Mouse (Mus musculus) limb, embryonic 12.5 days (tissue): ENCODE results near the gene Oprd1. TPM values are rescaled to one million over a fixed set of nuclear protein-coding genes. Genes with fewer than 3 reads are reported as not detected.

ENCODE experiments used
- ATAC-seq: fragments of 200-750 bp; cut with Nextera tagmentation; 2 replicates; pipeline ENCODE4 v1.8.0; 2017; ENCODE audit warnings: low read depth, moderate TSS enrichment; ENCODE audit not compliant: insufficient number of reproducible peaks, insufficient read depth, low FRiP score, low TSS enrichment
- H3K27ac ChIP-seq: fragments of 300-500 bp; sonication (generic); 2 replicates; pipeline ENCODE4 v1.5.1; 2016; ENCODE audit warnings: mild to moderate bottlenecking, moderate library complexity
- H3K27me3 ChIP-seq: fragments of 300-500 bp; sonication (generic); 2 replicates; pipeline ENCODE4 v1.6.1; 2016; ENCODE audit warnings: mild to moderate bottlenecking, moderate library complexity
- H3K36me3 ChIP-seq: fragments of 300-500 bp; sonication (generic); 2 replicates; pipeline ENCODE4 v1.6.1; 2016; ENCODE audit warnings: mild to moderate bottlenecking, moderate library complexity
- H3K4me1 ChIP-seq: fragments of 300-500 bp; sonication (generic); replicated peaks from 2 replicates; pipeline ENCODE4 v1.6.1; 2016
- H3K4me2 ChIP-seq: fragments of 300-500 bp; sonication (generic); 2 replicates; pipeline ENCODE4 v1.6.1; 2016; ENCODE audit warnings: mild to moderate bottlenecking, moderate library complexity
- H3K4me3 ChIP-seq: fragments of 300-500 bp; sonication (generic); replicated peaks from 2 replicates; pipeline ENCODE4 v1.5.1; 2016; ENCODE audit warnings: mild to moderate bottlenecking
- H3K9ac ChIP-seq: fragments of 300-500 bp; sonication (generic); replicated peaks from 2 replicates; pipeline ENCODE4 v1.6.1; 2016; ENCODE audit warnings: mild to moderate bottlenecking, moderate library complexity
- H3K9me3 ChIP-seq: fragments of 300-500 bp; sonication (generic); 2 replicates; pipeline ENCODE4 v1.6.1; 2016; ENCODE audit warnings: mild to moderate bottlenecking, moderate library complexity
- WGBS: fragments of 180-500 bp; shearing (Covaris S2); methylation state at CpG from one replicate; pipeline ENCODE4 v1.1.7; 2016; 5-methylcytosine and 5-hydroxymethylcytosine counted together
- polyA plus RNA-seq: library from polyadenylated mRNA; unstranded; fragments of >200 nt; fragmentation: Nextera tagmentation; extraction: Ambion mirVana; gene quantifications from 2 replicates; pipeline ENCODE4 v1.2.1, GENCODE M21; 2016

Oprd1 gene
- polyA plus RNA-seq, 1 experiment from 2014 or later, result 0.51 TPM

- no peak overlapping the region for H3K4me2 ChIP-seq
- no peaks in the 10 kb centered on the region for H3K36me3 ChIP-seq
- H3K9me3 ChIP-seq, result no peaks in the 10 kb centered on the region
- peaks cover 3% of the 10 kb centered on the region for H3K27me3 ChIP-seq
- ATAC-seq, result no peak
- H3K27ac ChIP-seq, result no peak overlapping the region
- no peak overlapping the region for H3K4me3 ChIP-seq
- no peak overlapping the region for H3K9ac ChIP-seq
- 76% methylated on average over 2 of the region's 2 CpGs for WGBS
- peaks cover 9% of the 10 kb centered on the region; the same call in 1 of the 2 replicates for H3K4me1 ChIP-seq
Measured at GRCm38 (mm10) chr4:132067938-132068235, 76.4 kb downstream of the Oprd1 start.

- H3K27me3 ChIP-seq, result no peaks in the 10 kb centered on the region
- no peak for ATAC-seq
Measured at GRCm38 (mm10) chr4:132067112-132067937, 77.0 kb downstream of the Oprd1 start.

DNA sequence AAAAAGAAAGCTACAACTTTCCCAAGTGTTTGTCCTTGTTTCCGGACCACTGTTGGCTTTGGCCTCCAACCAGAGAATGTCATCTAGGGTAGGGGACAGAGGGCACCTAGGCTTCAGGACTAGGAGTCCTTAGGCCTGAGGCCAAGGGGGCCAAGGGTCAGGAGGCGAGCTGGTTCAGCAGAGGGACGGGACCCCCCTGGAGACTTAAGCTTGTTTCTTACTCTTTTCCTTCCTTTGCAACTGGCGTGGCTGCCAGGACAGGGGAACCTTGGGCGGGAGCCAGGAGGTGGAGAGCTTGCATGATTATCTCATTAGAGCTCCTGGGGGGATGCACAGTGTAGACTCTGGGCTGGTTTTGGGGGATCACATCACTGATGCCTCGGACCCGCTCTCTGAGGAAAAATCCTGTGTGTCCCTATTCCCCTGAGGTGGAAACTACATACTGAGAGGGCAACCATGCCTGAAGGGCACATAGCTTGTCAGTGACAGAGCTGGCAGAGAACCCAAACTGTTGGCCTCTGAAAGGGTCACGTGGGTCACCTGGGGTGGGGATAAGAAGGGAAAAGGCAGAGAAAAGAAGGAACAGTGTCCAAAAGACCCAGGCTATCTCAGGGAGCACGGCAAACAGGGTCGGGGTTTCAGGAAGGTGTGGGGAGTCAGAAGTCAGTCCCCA, 78.0 kb downstream of the Oprd1 start:
- Histone ChIP-seq H3K9ac (no peak overlapping the region), H3K36me3 (no peaks in the 10 kb centered on the region), H3K27me3 (no peaks in the 10 kb centered on the region), H3K4me1 (0 out of 2 replicates have a peak, but pooled peaks cover 7% of the 10 kb centered on the region), H3K4me2 (no peak overlapping the region), H3K9me3 (no peaks in the 10 kb centered on the region), H3K4me3 (no peak overlapping the region), H3K27ac (no peak overlapping the region)
- WGBS, result 72% methylated on average over 10 of the region's 10 CpGs
- ATAC-seq, result no peak

More at GRCm38 (mm10) chr4:132067112-132067937, 77.0 kb downstream of the Oprd1 start:
- WGBS, result 79% methylated on average over 14 of the region's 14 CpGs
- Histone ChIP-seq H3K4me3 (no peak overlapping the region), H3K9ac (no peak overlapping the region), H3K4me2 (no peak overlapping the region), H3K36me3 (no peaks in the 10 kb centered on the region), H3K9me3 (no peaks in the 10 kb centered on the region), H3K27ac (no peak overlapping the region), H3K4me1 (0 out of 2 replicates have a peak, but pooled peaks cover 7% of the 10 kb centered on the region)

DNA sequence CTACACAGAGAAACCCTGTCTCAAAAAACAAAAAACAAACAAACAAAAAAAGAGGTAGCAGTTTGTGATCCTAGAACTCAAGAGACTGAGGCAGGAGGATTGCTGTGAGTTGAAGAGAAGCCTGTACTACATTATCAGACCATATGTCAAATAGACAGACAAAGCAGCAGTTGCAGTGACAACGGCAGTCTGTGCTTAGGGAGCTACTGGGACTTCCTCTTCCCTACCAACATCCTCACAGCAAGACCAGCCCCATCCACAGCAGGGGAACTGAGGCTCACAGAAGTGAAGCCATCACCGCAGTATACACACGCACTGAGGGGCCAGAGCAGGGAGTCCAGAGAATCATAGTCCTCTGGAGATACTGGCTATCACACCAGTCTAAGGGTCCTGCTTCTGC, 78.7 kb downstream of the Oprd1 start:
- no peak overlapping the region for H3K4me2 ChIP-seq
- H3K36me3 ChIP-seq, result no peaks in the 10 kb centered on the region
- 68% methylated on average over 3 of the region's 3 CpGs for WGBS
- no peak overlapping the region for H3K9ac ChIP-seq
- H3K4me3 ChIP-seq, result no peak overlapping the region
- H3K4me1 ChIP-seq, result 0 out of 2 replicates have a peak, but pooled peaks cover 7% of the 10 kb centered on the region
- no peaks in the 10 kb centered on the region for H3K9me3 ChIP-seq
- H3K27me3 ChIP-seq, result no peaks in the 10 kb centered on the region
- ATAC-seq, result no peak
- no peak overlapping the region for H3K27ac ChIP-seq

GRCm38 (mm10) chr4:132064550-132064949, 79.7 kb downstream of the Oprd1 start:
- no peak for ATAC-seq
- WGBS, result 89% methylated on average over 5 of the region's 5 CpGs
- no peak overlapping the region for H3K4me2 ChIP-seq
- no peak overlapping the region for H3K9ac ChIP-seq
- H3K27me3 ChIP-seq, result no peaks in the 10 kb centered on the region
- H3K9me3 ChIP-seq, result no peaks in the 10 kb centered on the region
- no peak overlapping the region for H3K27ac ChIP-seq
- H3K4me3 ChIP-seq, result no peak overlapping the region
- H3K36me3 ChIP-seq, result no peaks in the 10 kb centered on the region
- 0 out of 2 replicates have a peak, but pooled peaks cover 7% of the 10 kb centered on the region for H3K4me1 ChIP-seq

GRCm38 (mm10) chr4:132062934-132063884, 81.1 kb downstream of the Oprd1 start:
- ATAC-seq, result no peak
- H3K27ac ChIP-seq, result no peak overlapping the region
- H3K4me1 ChIP-seq, result 0 out of 2 replicates have a peak, but pooled peaks cover 7% of the 10 kb centered on the region
- H3K4me3 ChIP-seq, result no peak overlapping the region
- no peak overlapping the region for H3K4me2 ChIP-seq
- H3K9ac ChIP-seq, result no peak overlapping the region
- H3K27me3 ChIP-seq, result no peaks in the 10 kb centered on the region
- H3K36me3 ChIP-seq, result no peaks in the 10 kb centered on the region
- WGBS, result 69% methylated on average over 17 of the region's 17 CpGs
- H3K9me3 ChIP-seq, result no peaks in the 10 kb centered on the region

- H3K4me2 ChIP-seq, result no peak overlapping the region
Measured at GRCm38 (mm10) chr4:132062289-132062688, 82.0 kb downstream of the Oprd1 start.

More at GRCm38 (mm10) chr4:132062289-132062688, 82.0 kb downstream of the Oprd1 start:
- Histone ChIP-seq H3K9me3 (no peaks in the 10 kb centered on the region), H3K4me1 (0 out of 2 replicates have a peak, but pooled peaks cover 7% of the 10 kb centered on the region), H3K4me3 (no peak overlapping the region), H3K27ac (no peak overlapping the region), H3K36me3 (no peaks in the 10 kb centered on the region), H3K9ac (no peak overlapping the region), H3K27me3 (no peaks in the 10 kb centered on the region)
- 75% methylated on average over 8 of the region's 8 CpGs for WGBS
- no peak for ATAC-seq

Other genes starting within 250 kb of the Oprd1 start
- 2.2 and 2.5 TPM in 2 replicates for gene Tmem200b, start 222.7 kb downstream of the Oprd1 start, polyA plus RNA-seq
- 0.23 TPM in 1 of 2 replicates, not detected in the other for gene Gm10300, start 69.8 kb downstream of the Oprd1 start, polyA plus RNA-seq
- gene Epb41, start 69.2 kb downstream of the Oprd1 start, polyA plus RNA-seq, result 118 and 132 TPM in 2 replicates
- gene Ythdf2, start 67.8 kb upstream of the Oprd1 start, polyA plus RNA-seq, result 143 and 149 TPM in 2 replicates
- 44.4 and 47.1 TPM in 2 replicates for gene Gmeb1, start 117.1 kb upstream of the Oprd1 start, polyA plus RNA-seq
- 58.9 and 59.8 TPM in 2 replicates for gene Taf12, start 129.9 kb upstream of the Oprd1 start, polyA plus RNA-seq
- gene Rab42, start 158.9 kb upstream of the Oprd1 start, polyA plus RNA-seq, result 1.3 and 1.5 TPM in 2 replicates
- gene Trnau1ap, start 185.1 kb upstream of the Oprd1 start, polyA plus RNA-seq, result 84.7 and 87.5 TPM in 2 replicates
- 101 and 102 TPM in 2 replicates for gene Rcc1, start 209.1 kb upstream of the Oprd1 start, polyA plus RNA-seq